Mouse (Mus musculus): ENCODE results near the gene Gm20521. TPM values are rescaled to one million over a fixed set of nuclear protein-coding genes. Genes with fewer than 3 reads are reported as not detected.
"Not testable (repeated sequence)": the region's sequence is repeated elsewhere in the genome, so short reads cannot be mapped to it uniquely, and the experiment has no call there.

Gene Gm20521
- total RNA-seq, 1 experiment from 2014 or later = not detected

- no peak for ATAC-seq (replicated peaks; ENCODE audit: low read depth, poor library complexity, severe bottlenecking)
Observed at GRCm38 (mm10) chr14:54932645-54933150, 49.5 kb downstream of the Gm20521 start, which contains the start of gene Il25. Gene Il25 (plus strand): TSS chr14:54932695.

- 0 out of 2 replicates have a peak, but pooled peaks have one; percentile 23 for ATAC-seq (replicated peaks; ENCODE audit: low read depth, poor library complexity, severe bottlenecking)
Observed at GRCm38 (mm10) chr14:54935904-54936830, 52.9 kb downstream of the Gm20521 start, which contains the start of gene Cmtm5. Gene Cmtm5 (plus strand): TSS chr14:54936261.

GRCm38 (mm10) chr14:54936831-54937160, 53.6 kb downstream of the Gm20521 start:
- ATAC-seq (replicated peaks; ENCODE audit: low read depth, poor library complexity, severe bottlenecking) = peak; percentile 40; the same call in 1 of the 2 replicates

DNA sequence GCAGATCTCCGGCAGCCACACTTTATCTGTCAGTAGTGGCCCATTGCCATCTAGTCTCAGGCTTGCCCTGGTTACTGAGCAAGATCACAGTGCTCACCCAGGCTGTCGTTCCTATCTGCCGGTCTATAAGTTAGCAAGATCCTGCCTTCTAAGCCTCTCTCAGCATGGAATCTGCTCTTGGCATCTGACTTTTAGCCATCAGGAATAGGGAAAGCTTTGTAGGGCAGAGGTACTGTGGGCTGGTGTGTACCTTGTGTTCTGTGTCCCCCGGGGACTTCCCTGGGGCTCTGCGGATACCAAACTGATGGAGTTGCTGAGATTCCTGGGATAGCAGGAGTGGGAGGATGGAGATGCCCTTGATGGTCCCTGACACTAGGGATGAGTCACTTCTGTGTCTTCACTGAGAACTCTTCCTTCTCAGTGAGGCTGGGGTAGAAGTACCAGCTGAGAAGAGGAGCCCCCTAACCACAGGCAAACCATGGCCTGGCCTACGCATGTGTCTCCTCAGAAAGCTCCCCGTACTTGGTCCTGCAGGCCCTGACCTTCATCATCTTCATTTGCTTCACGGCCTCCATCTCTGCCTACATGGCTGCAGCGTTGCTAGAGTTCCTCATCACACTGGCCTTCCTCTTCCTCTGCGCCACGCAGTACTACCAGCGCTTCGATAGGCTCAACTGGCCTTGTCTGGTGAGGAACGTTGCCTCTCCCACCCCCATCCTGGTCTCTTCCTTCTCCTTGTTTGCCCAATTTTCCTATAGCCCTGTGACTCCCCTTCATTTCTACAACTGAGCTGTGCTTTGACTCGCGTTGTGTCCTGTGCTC, 54.3 kb downstream of the Gm20521 start:
- ATAC-seq (replicated peaks; ENCODE audit: low read depth, poor library complexity, severe bottlenecking) = no peak

DNA sequence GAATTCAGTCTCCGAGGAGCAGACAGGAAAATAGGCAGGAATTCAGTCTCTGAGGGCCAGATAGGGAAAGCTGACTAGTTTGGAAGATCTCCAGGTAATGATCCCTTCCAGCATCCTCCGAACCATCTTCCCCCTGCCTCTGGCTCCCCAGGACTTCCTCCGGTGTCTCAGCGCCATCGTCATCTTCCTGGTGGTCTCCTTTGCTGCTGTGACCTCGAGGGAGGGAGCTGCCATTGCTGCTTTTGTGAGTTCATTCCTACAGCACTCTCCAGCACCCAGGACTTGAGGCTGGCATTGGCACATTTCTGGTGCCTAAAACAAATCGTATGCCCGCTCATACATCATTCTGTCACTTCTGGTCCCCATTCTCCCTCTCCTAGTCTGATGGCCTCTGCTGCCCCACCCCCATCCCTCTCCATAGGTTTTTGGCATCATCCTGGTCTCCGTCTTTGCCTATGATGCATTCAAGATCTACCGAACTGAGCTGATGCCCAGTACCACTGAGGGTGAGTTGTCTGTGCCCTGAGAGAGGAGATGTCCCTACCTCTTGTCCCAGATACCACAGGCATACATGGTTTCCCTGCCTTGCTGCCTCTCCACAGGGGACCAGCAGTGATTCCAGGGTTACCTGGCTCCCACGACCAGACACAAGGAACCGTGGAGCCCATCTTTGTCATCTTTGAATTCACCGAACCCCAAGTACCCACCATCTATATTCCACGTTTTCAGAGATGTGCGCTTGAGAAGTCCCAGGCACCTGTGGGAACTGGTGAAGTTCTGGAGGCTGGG, 55.4 kb downstream of the Gm20521 start:
- no peak for ATAC-seq (replicated peaks; ENCODE audit: low read depth, poor library complexity, severe bottlenecking)

- peak; percentile 81 for ATAC-seq (replicated peaks; ENCODE audit: low read depth, poor library complexity, severe bottlenecking)
Observed at GRCm38 (mm10) chr14:54939434-54940175, 56.4 kb downstream of the Gm20521 start.

- ATAC-seq (replicated peaks; ENCODE audit: low read depth, poor library complexity, severe bottlenecking) = no peak
Observed at GRCm38 (mm10) chr14:54940176-54940530, 56.9 kb downstream of the Gm20521 start.

- ATAC-seq (replicated peaks; ENCODE audit: low read depth, poor library complexity, severe bottlenecking) = no peak
Observed at GRCm38 (mm10) chr14:54941024-54941978, 58.1 kb downstream of the Gm20521 start.

GRCm38 (mm10) chr14:54942479-54942878, 59.2 kb downstream of the Gm20521 start:
- no peak for ATAC-seq (replicated peaks; ENCODE audit: low read depth, poor library complexity, severe bottlenecking)

DNA sequence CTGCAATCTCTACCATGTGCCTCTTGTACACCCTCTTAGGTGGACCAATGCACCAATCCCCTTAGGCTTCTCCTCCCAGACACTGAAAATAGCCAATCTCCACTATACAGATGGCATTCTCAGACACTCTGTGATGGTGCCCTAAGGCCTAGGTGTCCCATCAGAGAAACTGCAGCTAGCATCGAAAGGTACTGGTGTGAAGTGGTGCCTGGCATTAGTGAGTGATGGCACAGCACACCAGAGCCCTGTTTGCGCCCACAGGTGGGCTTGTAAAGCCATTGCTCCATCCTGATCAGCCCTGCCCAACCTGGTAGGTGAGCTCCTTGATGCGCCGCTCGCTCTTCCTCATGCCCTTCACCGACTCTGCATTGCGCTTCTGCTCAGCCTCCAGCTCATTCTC, 60.7 kb downstream of the Gm20521 start:
- no peak for ATAC-seq (replicated peaks; ENCODE audit: low read depth, poor library complexity, severe bottlenecking)

DNA sequence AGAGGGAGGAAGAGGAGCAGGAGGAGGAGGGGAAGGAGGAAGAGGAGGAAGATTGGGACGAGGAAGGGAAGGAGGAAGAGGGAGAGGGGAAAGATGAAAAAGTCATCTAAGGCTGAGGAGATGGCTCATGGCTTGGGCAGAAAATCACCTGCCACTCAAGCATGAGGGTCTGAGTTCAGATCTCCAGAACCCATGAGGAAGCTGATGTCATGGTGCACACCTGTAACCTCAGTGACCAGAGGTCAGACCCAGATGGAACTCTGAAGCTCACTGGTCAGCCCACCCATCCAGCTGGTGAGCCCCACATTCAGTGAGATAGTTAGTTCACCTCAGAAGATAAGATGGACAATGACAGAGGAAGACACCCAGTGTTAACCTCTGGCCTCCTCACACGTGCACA, 61.7 kb downstream of the Gm20521 start:
- no peak for ATAC-seq (replicated peaks; ENCODE audit: low read depth, poor library complexity, severe bottlenecking)

DNA sequence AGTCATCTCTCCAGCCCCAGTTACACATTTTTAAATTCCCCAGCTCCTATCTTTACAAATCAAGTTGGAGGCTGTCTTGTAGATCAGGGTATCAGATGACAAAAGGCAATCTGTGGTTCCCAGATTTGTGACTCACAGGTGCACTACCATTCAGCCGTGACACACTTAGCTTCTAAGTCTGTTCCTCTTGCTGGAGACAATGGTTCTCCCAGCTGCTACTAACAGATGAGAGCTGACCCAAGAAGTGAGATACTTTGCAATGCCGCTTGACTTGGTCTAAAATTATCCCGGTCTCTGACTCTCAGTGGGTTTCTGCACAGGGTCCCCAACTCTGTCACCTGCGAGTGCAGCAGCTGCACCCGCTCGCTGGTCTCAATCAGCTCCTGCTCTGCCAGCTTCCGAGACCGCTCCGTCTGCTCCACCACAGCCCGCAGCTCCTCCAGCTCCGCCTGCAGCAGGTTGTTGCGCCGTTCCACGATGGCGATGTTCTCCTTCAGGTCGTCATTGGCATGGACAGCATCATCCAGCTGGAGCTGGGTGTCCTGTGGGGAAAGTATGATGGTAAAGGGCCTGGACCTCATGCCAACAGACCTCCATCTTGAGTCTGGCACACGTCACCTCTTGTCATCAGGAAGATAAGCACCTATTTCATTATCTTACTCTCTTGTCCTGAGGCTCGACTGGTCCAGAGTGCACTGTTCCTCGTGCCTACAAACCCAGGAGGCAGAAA, 62.9 kb downstream of the Gm20521 start:
- no peak for ATAC-seq (replicated peaks; ENCODE audit: low read depth, poor library complexity, severe bottlenecking)

DNA sequence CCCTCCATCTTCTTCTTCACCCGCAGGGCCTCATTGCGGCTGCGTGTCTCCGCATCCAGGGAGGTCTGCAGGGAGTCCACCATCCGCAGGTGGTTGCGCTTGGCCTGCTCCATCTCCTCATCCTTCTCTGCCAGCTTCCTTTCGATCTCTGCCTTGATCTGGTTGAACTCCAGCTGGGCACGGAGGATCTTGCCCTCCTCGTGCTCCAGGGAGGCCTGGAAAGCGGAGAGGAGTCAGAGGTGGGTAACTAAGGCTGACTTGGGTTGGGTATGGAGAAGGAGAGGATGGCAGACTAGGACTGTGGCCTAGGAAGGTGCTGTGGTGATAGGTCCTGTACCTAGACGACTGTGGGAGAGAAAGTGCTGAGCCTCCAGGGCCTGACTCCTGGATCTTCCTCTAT, 63.8 kb downstream of the Gm20521 start:
- not testable (repeated sequence) for ATAC-seq (replicated peaks; ENCODE audit: low read depth, poor library complexity, severe bottlenecking)

Other genes with a start within 250 kb of the Gm20521 start
- gene Gm17606, start 242.5 kb upstream of the Gm20521 start, total RNA-seq (2017) = not detected in 2 replicates
- gene Cdh24, start 242.1 kb upstream of the Gm20521 start, total RNA-seq (2017) = 0.46 and 0.58 TPM in 2 replicates
- gene 1700123O20Rik, start 197.2 kb upstream of the Gm20521 start, total RNA-seq (2017) = 26.5 and 33.2 TPM in 2 replicates
- 238 and 282 TPM in 2 replicates for gene Acin1, start 196.5 kb upstream of the Gm20521 start, total RNA-seq (2017)
- gene Gm29776, start 184.6 kb upstream of the Gm20521 start, total RNA-seq (2017) = 0.37 TPM in 1 of 2 replicates, not detected in the other
- gene Cebpe, start 171.3 kb upstream of the Gm20521 start, total RNA-seq (2017) = 1.2 and 4.9 TPM in 2 replicates
- 4.4 and 5.5 TPM in 2 replicates for gene Slc7a8, start 101.5 kb upstream of the Gm20521 start, total RNA-seq (2017)
- not detected in 2 replicates for gene Rnf212b, start 69.3 kb upstream of the Gm20521 start, total RNA-seq (2017)
- 12.5 and 15.6 TPM in 2 replicates for gene Homez, start 12.5 kb upstream of the Gm20521 start, total RNA-seq (2017)
- 5.4 TPM in 1 of 2 replicates, not detected in the other for gene Ppp1r3e, start 5.9 kb upstream of the Gm20521 start, total RNA-seq (2017)
- 7.8 and 10.3 TPM in 2 replicates for gene Bcl2l2, start 64 bp upstream of the Gm20521 start, total RNA-seq (2017)
- 466 and 493 TPM in 2 replicates for gene Pabpn1, start 9.1 kb downstream of the Gm20521 start, total RNA-seq (2017)
- gene Slc22a17, start 29.7 kb downstream of the Gm20521 start, total RNA-seq (2017) = 0.23 and 6.6 TPM in 2 replicates
- not detected in 2 replicates for gene Efs, start 42.7 kb downstream of the Gm20521 start, total RNA-seq (2017)
- not detected in 2 replicates for gene Il25, start 49.3 kb downstream of the Gm20521 start, total RNA-seq (2017)
- not detected in 2 replicates for gene Cmtm5, start 52.8 kb downstream of the Gm20521 start, total RNA-seq (2017)
- not detected in 2 replicates for gene Myh6, start 83.5 kb downstream of the Gm20521 start, total RNA-seq (2017)
- gene Gm17428, start 93.5 kb downstream of the Gm20521 start, total RNA-seq (2017) = not detected in 2 replicates
- gene Myh7, start 111.2 kb downstream of the Gm20521 start, total RNA-seq (2017) = not detected in 2 replicates
- 53.3 and 56.1 TPM in 2 replicates for gene Ngdn, start 132.0 kb downstream of the Gm20521 start, total RNA-seq (2017)
- gene Zfhx2, start 208.9 kb downstream of the Gm20521 start, total RNA-seq (2017) = 2.0 and 5.0 TPM in 2 replicates
- 8.3 and 12.9 TPM in 2 replicates for gene Thtpa, start 211.3 kb downstream of the Gm20521 start, total RNA-seq (2017)
- 25.1 and 30.9 TPM in 2 replicates for gene Ap1g2, start 223.2 kb downstream of the Gm20521 start, total RNA-seq (2017)
- gene Jph4, start 233.5 kb downstream of the Gm20521 start, total RNA-seq (2017) = not detected in 2 replicates

Measured in common myeloid progenitor, adult 5-6 weeks (primary cell).